Mouse (Mus musculus): Measurements from ENCODE around the gene Tmpo.

DNA sequence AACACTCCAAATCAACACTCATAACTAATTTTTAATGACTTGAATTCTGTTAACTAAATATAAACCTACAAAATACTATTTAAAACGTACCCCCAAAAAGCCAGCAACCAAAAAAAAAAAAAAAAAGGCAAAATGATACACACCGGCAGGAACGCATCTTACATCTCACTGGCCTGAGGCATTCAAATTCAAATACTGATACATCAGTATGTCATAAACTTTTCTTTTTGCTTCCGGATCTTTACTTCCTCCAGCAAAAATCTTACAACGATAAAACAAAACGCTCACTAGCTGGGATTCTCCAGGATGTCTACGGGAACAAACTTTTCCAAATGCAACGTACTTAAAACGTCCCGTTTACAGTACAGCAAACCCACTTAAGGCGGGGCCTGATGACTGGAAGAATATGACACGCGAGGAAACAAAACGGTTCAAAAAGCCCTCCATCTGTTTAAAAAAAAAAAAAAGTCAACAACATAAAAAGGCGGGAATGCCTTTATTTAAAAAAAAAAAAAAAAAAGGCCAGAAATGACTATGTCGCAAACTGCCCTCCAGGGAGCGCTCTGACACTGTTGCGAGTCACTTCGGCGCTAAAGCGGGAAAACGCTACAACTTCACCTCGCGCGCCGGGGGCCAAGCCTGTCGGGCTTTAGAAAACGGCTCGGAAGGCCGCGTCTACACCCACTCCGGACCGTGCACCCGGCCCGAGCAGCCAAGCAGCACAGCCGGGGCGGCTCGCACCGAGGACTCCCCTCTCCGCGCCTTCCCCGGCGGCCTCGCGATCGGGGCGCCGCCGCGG lies 10.8 kb downstream of the Tmpo start:
- TF ChIP-seq CTCF (IDR thresholded peaks at IDR 0.05) (peak; percentile 88), EP300 (IDR thresholded peaks at IDR 0.05; ENCODE audit: insufficient read depth, low read depth, low read length) (peak; percentile 66; the same call in 1 of the 2 replicates)
